Mouse (Mus musculus) forebrain, embryonic 16.5 days (tissue): ENCODE measurements around the gene Olfr548-ps1. TPM values are rescaled to one million over a fixed set of nuclear protein-coding genes. Genes with fewer than 3 reads are reported as not detected.
"Not testable (repeated sequence)": the region's sequence is repeated elsewhere in the genome, so short reads cannot be mapped to it uniquely, and the experiment has no call there.

ENCODE experiments used
- ATAC-seq: fragments of 200-750 bp; cut with Nextera tagmentation; 2 replicates; pipeline ENCODE4 v1.8.0; 2017; ENCODE audit warnings: mild to moderate bottlenecking, moderate library complexity
- H3K27ac ChIP-seq: fragments of 300-500 bp; sonication (generic); 2 replicates; pipeline ENCODE4 v1.5.1; 2014; ENCODE audit warnings: low read length, control low read depth
- H3K27me3 ChIP-seq: fragments of 300-500 bp; sonication (generic); replicated peaks from 2 replicates; pipeline ENCODE4 v1.6.1; 2014; ENCODE audit warnings: low read length; ENCODE audit not compliant: control insufficient read depth, insufficient read depth
- H3K36me3 ChIP-seq: fragments of 300-500 bp; sonication (generic); 2 replicates; pipeline ENCODE4 v1.6.1; 2014; ENCODE audit not compliant: control insufficient read depth, insufficient read depth
- H3K4me1 ChIP-seq: fragments of 300-500 bp; sonication (generic); replicated peaks from 2 replicates; pipeline ENCODE4 v1.6.1; 2014; ENCODE audit warnings: low read length; ENCODE audit not compliant: control insufficient read depth, insufficient read depth
- H3K4me2 ChIP-seq: fragments of 300-500 bp; sonication (generic); 2 replicates; pipeline ENCODE4 v1.6.1; 2014; ENCODE audit warnings: mild to moderate bottlenecking, low read length, control low read depth
- H3K4me3 ChIP-seq: fragments of 300-500 bp; sonication (generic); replicated peaks from 2 replicates; pipeline ENCODE4 v1.5.1; 2014; ENCODE audit warnings: mild to moderate bottlenecking, low read length, control low read depth
- H3K9ac ChIP-seq: fragments of 300-500 bp; sonication (generic); replicated peaks from 2 replicates; pipeline ENCODE4 v1.6.1; 2014; ENCODE audit warnings: low read depth, low read length, control low read depth
- H3K9me3 ChIP-seq: fragments of 300-500 bp; sonication (generic); 2 replicates; pipeline ENCODE4 v1.6.1; 2016; ENCODE audit warnings: low read length; ENCODE audit not compliant: control insufficient read depth
- WGBS: fragments of 180-500 bp; shearing (Covaris S2); extraction: QIAGEN DNeasy Blood & Tissue Kit; methylation state at CpG from one replicate; pipeline ENCODE4 v1.1.7; 2014; 5-methylcytosine and 5-hydroxymethylcytosine counted together
- polyA plus RNA-seq: library from polyadenylated mRNA; unstranded; fragments of >200 nt; fragmentation: Nextera tagmentation; extraction: Ambion mirVana; gene quantifications from 2 replicates; pipeline ENCODE4 v1.2.1, GENCODE M21; 2015

Gene Olfr548-ps1
- not detected in 2 replicates for polyA plus RNA-seq

DNA sequence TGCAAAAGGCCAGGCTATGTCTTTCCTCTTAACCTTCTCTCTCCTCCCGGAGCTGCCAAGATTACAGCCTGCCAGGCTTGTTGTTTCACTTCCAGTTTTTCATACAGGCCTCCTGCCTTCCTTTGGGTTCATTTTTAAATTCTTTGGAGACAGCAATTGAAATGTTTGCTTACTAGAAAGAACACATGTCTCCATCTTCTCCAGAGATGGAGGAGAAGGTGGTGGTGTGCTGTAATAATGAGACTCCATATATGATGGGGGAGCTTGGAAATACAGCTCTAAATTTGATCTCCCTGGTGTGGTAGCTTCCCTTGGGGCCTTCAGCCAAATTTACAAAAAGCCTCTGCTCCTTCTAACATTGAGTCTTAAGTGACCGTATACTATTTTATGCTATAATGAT lies at the start of gene Olfr548-ps1:
Gene Olfr548-ps1, plus strand, starts transcription at position 301 of the 400 bp plus-strand sequence.
- Histone ChIP-seq H3K36me3 (no peaks in the 10 kb centered on the region), H3K9me3 (no peaks in the 10 kb centered on the region), H3K27me3 (no peaks in the 10 kb centered on the region), H3K27ac (no peak within 1 kb of the TSS), H3K9ac (no peak within 1 kb of the TSS), H3K4me2 (no peak within 1 kb of the TSS), H3K4me1 (no peaks in the 10 kb centered on the region), H3K4me3 (no peak within 1 kb of the TSS)
- ATAC-seq, result no peak
- 90% methylated on average over 2 of the region's 2 CpGs for WGBS

DNA sequence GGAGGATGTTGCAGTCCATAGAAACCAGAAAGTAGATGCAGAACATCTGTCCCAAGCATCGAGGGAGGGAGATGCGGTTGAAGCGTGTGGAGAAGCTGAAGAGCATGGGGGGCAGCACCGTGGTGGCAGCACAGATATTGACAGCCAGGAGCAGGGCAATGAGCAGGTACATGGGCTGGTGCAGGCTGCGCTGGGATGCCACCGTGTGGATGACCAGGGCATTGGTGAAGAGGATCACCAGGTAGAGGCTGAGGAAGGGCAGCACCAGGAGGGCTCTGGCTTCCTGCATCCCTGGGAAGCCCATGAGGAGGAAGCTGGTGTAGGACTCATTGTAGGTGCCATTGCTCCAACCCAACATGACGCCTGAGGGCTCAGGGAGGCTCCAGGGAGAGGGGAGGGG lies 46.3 kb upstream of the Olfr548-ps1 start:
- WGBS, result 60% methylated on average over 7 of the region's 7 CpGs
- not testable (repeated sequence) for H3K4me2 ChIP-seq, H3K36me3 ChIP-seq, H3K4me3 ChIP-seq, ATAC-seq, H3K4me1 ChIP-seq, H3K27ac ChIP-seq, H3K9me3 ChIP-seq, H3K27me3 ChIP-seq, H3K9ac ChIP-seq

DNA sequence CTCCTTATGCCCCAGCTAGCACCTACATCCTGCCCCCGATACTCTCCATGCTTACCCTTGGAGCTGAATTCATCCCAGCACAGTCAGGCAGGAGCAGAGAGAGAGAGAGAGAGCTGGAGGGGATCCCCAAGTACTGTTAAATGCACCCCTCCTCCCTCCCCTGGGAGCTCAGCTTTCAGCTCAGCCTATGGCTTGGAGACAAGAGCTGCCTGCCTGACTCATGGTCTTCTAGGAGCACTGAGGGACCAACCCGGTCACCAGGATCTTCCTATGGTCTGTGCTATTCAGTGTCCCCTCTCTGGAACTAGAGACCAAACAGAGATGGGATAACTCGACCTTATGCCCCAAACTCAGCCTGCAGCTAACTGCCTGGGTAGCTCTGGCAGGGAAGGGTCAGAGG lies 41.2 kb upstream of the Olfr548-ps1 start, which contains the start of gene Olfr545:
Gene Olfr545, minus strand, starts transcription at position 101 of the 400 bp plus-strand sequence.
- Histone ChIP-seq H3K9me3 (no peaks in the 10 kb centered on the region), H3K4me1 (no peaks in the 10 kb centered on the region), H3K4me2 (no peak within 1 kb of the TSS), H3K36me3 (no peaks in the 10 kb centered on the region), H3K27ac (no peak within 1 kb of the TSS), H3K4me3 (no peak within 1 kb of the TSS), H3K9ac (no peak within 1 kb of the TSS), H3K27me3 (no peaks in the 10 kb centered on the region)
- 72% methylated on average over 3 of the region's 3 CpGs for WGBS
- no peak for ATAC-seq

GRCm38 (mm10) chr7:102501986-102502385 lies 38.7 kb upstream of the Olfr548-ps1 start:
- H3K27ac ChIP-seq, result no peak overlapping the region
- no peak for ATAC-seq
- WGBS, result 78% methylated on average over 5 of the region's 5 CpGs
- H3K27me3 ChIP-seq, result no peaks in the 10 kb centered on the region
- H3K4me2 ChIP-seq, result no peak overlapping the region
- no peaks in the 10 kb centered on the region for H3K4me1 ChIP-seq
- H3K36me3 ChIP-seq, result no peaks in the 10 kb centered on the region
- no peak overlapping the region for H3K9ac ChIP-seq
- no peak overlapping the region for H3K4me3 ChIP-seq
- H3K9me3 ChIP-seq, result no peaks in the 10 kb centered on the region

DNA sequence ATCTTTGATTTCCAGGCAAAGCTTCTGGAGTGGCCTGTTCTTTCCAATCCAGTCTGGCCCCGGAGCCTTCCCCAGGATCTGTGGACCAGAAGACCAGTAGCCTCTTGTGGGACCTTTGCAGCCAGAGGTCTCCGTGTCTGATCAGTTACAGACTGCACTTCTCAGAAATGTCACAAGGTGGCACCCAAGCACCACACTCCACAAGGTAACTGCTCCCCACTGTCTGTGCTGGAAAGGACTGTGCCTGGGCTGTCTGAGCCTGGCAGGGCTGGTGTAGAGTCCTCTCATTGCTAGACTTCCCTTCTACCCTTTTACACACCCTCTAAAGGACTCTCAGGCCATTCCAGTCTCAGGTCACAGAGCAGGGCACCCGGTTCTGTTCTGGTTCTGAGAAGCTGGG lies 33.8 kb upstream of the Olfr548-ps1 start:
- peak; percentile 87 for ATAC-seq
- 48% methylated on average over 3 of the region's 3 CpGs for WGBS
- H3K4me3 ChIP-seq, result no peak overlapping the region

DNA sequence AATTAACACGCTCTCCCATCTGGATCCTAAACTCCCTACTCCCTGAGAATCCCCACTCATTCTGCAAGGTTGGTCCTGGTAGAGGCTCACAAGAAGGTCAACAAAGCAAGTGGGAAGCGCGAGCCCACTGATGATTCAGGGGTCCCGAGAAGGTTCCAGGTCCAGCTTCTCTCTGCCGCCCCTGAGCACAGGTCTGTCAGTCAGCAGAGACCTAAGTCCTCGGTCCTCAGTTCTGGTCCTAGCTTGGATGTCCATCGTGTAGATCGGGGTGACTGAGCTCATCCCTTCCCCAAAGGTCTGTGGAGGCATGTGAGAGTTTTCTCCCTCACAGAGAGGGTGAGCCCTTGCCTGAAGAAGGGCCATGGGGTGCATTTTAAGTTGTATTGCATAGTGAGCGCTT lies 32.6 kb upstream of the Olfr548-ps1 start:
- no peak overlapping the region for H3K4me2 ChIP-seq
- no peak overlapping the region for H3K4me3 ChIP-seq
- no peak overlapping the region for H3K27ac ChIP-seq
- peaks cover 4% of the 10 kb centered on the region; the same call in 1 of the 2 replicates for H3K4me1 ChIP-seq
- no peaks in the 10 kb centered on the region for H3K9me3 ChIP-seq
- no peak for ATAC-seq
- no peak overlapping the region for H3K9ac ChIP-seq
- 87% methylated on average over 9 of the region's 9 CpGs for WGBS
- H3K36me3 ChIP-seq, result no peaks in the 10 kb centered on the region
- H3K27me3 ChIP-seq, result 0 out of 2 replicates have a peak, but pooled peaks cover 3% of the 10 kb centered on the region

More for the DNA sequence above, 33.8 kb upstream of the Olfr548-ps1 start:
- 0 out of 2 replicates have a peak, but pooled peaks cover 3% of the 10 kb centered on the region for H3K27me3 ChIP-seq
- H3K4me1 ChIP-seq, result no peaks in the 10 kb centered on the region
- H3K9ac ChIP-seq, result no peak overlapping the region
- no peak overlapping the region for H3K27ac ChIP-seq
- no peaks in the 10 kb centered on the region for H3K9me3 ChIP-seq
- H3K4me2 ChIP-seq, result no peak overlapping the region
- H3K36me3 ChIP-seq, result no peaks in the 10 kb centered on the region

GRCm38 (mm10) chr7:102508666-102509065 lies 32.0 kb upstream of the Olfr548-ps1 start:
- 92% methylated on average over 6 of the region's 6 CpGs for WGBS
- H3K9ac ChIP-seq, result no peak overlapping the region

DNA sequence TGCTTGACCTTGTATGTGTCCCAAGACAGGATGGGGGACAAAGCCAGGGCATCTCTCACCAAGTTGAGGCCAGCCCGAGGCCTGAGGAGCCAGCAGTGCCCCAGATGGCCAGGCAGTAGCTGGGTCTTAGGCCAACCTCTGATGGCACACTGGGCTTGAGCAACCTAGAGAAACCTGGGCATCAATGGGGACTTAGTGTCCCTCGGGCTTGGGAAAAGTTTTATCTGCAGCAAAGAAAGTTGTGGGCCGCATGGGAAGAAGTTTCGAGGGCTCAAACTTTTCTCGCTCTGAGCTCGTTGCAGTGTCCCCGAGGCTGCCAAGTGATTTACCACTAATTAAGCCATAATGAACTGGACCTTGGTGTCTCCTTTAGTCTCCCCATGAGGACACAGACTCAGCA lies 31.0 kb upstream of the Olfr548-ps1 start:
- no peak overlapping the region for H3K4me3 ChIP-seq
- H3K9me3 ChIP-seq, result no peaks in the 10 kb centered on the region
- H3K36me3 ChIP-seq, result no peaks in the 10 kb centered on the region
- 66% methylated on average over 7 of the region's 7 CpGs for WGBS
- H3K27me3 ChIP-seq, result peaks cover 3% of the 10 kb centered on the region; the same call in 1 of the 2 replicates
- H3K4me1 ChIP-seq, result peaks cover 8% of the 10 kb centered on the region
- ATAC-seq, result no peak
- no peak overlapping the region for H3K4me2 ChIP-seq
- H3K27ac ChIP-seq, result no peak overlapping the region
- no peak overlapping the region for H3K9ac ChIP-seq

More at GRCm38 (mm10) chr7:102508666-102509065, 32.0 kb upstream of the Olfr548-ps1 start:
- ATAC-seq, result no peak
- Histone ChIP-seq H3K4me2 (no peak overlapping the region), H3K36me3 (no peaks in the 10 kb centered on the region), H3K4me1 (peaks cover 8% of the 10 kb centered on the region), H3K27me3 (peaks cover 3% of the 10 kb centered on the region; the same call in 1 of the 2 replicates), H3K4me3 (no peak overlapping the region), H3K9me3 (no peaks in the 10 kb centered on the region), H3K27ac (no peak overlapping the region)

DNA sequence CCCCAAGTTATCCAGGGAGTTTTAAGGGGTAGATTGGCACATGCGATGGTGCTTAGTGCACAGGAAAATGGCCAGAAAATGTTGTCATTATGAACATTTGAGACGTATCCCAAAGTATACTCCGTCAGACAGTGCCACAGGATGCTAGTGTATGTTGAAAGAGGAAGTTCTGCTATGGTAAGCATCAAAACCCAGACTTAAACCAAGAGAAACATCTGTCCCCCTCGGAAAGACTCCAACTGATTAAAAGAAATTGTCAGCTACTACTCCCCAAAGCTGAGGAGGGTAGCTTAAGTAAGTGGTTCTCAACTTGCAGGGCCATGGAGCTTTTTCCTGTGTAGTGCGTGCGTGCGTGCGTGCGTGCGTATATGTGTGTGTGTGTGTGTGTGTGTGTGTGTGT lies 28.8 kb upstream of the Olfr548-ps1 start:
- no peak overlapping the region for H3K9ac ChIP-seq
- no peak overlapping the region for H3K4me3 ChIP-seq
- ATAC-seq, result no peak
- peaks cover 14% of the 10 kb centered on the region for H3K4me1 ChIP-seq
- WGBS, result 92% methylated on average over 10 of the region's 10 CpGs
- no peaks in the 10 kb centered on the region for H3K36me3 ChIP-seq
- peaks cover 3% of the 10 kb centered on the region; the same call in 1 of the 2 replicates for H3K27me3 ChIP-seq
- no peak overlapping the region for H3K27ac ChIP-seq
- no peak overlapping the region for H3K4me2 ChIP-seq
- no peaks in the 10 kb centered on the region for H3K9me3 ChIP-seq
